Mouse (Mus musculus): ENCODE measurements around the gene Rps9. TPM values are rescaled to one million over a fixed set of nuclear protein-coding genes. Genes with fewer than 3 reads are reported as not detected.

Rps9 gene
- total RNA-seq, 2 experiments from 2014 or later: 858 to 933 TPM

Small RNA genes lying within 50 kb of the gene (microRNA-seq; reads per million reads assigned to microRNA genes)
- 4.3 to 6.1 reads per million in 2 experiments for gene Mir3572 (ENCODE audit: borderline number of aligned reads in 2 of 2)

Other genes with a start within 250 kb of the Rps9 start
- 1 to 10 TPM in 1 of 2 experiments, under 1 TPM in 1; 0.70 to 1.7 TPM for gene Tarm1, start 201.4 kb upstream of the Rps9 start, total RNA-seq (2021)
- gene Oscar, start 87.8 kb upstream of the Rps9 start, total RNA-seq (2021): under 1 TPM; 0.22 to 0.30 TPM
- 100 to 1,000 TPM; 743 to 913 TPM for gene Ndufa3, start 86.6 kb upstream of the Rps9 start, total RNA-seq (2021)
- gene Tfpt, start 74.1 kb upstream of the Rps9 start, total RNA-seq (2021): 10 to 100 TPM; 19.0 to 27.7 TPM
- gene Prpf31, start 74.0 kb upstream of the Rps9 start, total RNA-seq (2021): 10 to 100 TPM; 34.4 to 37.6 TPM
- gene Cnot3, start 58.7 kb upstream of the Rps9 start, total RNA-seq (2021): 10 to 100 TPM; 52.8 to 53.6 TPM
- gene Leng1, start 38.2 kb upstream of the Rps9 start, total RNA-seq (2021): 10 to 100 TPM; 14.0 to 14.2 TPM
- gene Tmc4, start 26.4 kb upstream of the Rps9 start, total RNA-seq (2021): 10 to 100 TPM; 11.0 to 12.9 TPM
- gene Tsen34, start 11.1 kb upstream of the Rps9 start, total RNA-seq (2021): 100 to 1,000 TPM in 1 of 2 experiments, 10 to 100 TPM in 1; 87.7 to 105 TPM
- gene Mboat7, start 10.5 kb upstream of the Rps9 start, total RNA-seq (2021): 10 to 100 TPM; 61.3 to 82.9 TPM
- 1 to 10 TPM; 3.0 to 5.6 TPM for gene Pirb, start 16.4 kb downstream of the Rps9 start, total RNA-seq (2021)
- gene Gm15448, start 121.7 kb downstream of the Rps9 start, total RNA-seq (2021): under 1 TPM; 0.43 to 0.58 TPM
- 1 to 10 TPM in 1 of 2 experiments, under 1 TPM in 1; 0.46 to 1.1 TPM for gene Pira2, start 141.1 kb downstream of the Rps9 start, total RNA-seq (2021)
- gene Gm14548, start 194.1 kb downstream of the Rps9 start, total RNA-seq (2021): not detected
- under 1 TPM; 0.17 to 0.38 TPM for gene Lilra6, start 211.5 kb downstream of the Rps9 start, total RNA-seq (2021)

All from adrenal gland, adult 18-20 months (tissue).